Mouse (Mus musculus) limb, embryonic 11.5 days (tissue): ENCODE measurements around the gene Fam69b. TPM values are rescaled to one million over a fixed set of nuclear protein-coding genes. Genes with fewer than 3 reads are reported as not detected.

ENCODE experiments used
- ATAC-seq: fragments of 200-750 bp; cut with Nextera tagmentation; 2 replicates; pipeline ENCODE4 v1.8.0; 2017; ENCODE audit warnings: low read depth; ENCODE audit not compliant: insufficient number of reproducible peaks, low FRiP score, low TSS enrichment
- DNase-seq: peaks from one replicate; pipeline ENCODE4 v3.0.0-alpha.2; 2015; ENCODE audit warnings: low spot score
- H3K27ac ChIP-seq: fragments of 300-500 bp; sonication (generic); replicated peaks from 2 replicates; pipeline ENCODE4 v1.5.1; 2014; ENCODE audit warnings: low read depth, mild to moderate bottlenecking, low read length
- H3K27me3 ChIP-seq: fragments of 300-500 bp; sonication (generic); 2 replicates; pipeline ENCODE4 v1.6.1; 2014; ENCODE audit warnings: mild to moderate bottlenecking, low read length, mixed read lengths; ENCODE audit not compliant: control insufficient read depth, insufficient read depth
- H3K36me3 ChIP-seq: fragments of 300-500 bp; sonication (generic); 2 replicates; pipeline ENCODE4 v1.6.1; 2014; ENCODE audit warnings: mild to moderate bottlenecking, low read length, moderate library complexity, mixed read lengths; ENCODE audit not compliant: control insufficient read depth, insufficient read depth
- H3K4me1 ChIP-seq: fragments of 300-500 bp; sonication (generic); 2 replicates; pipeline ENCODE4 v1.6.1; 2014; ENCODE audit warnings: low read length, mixed read lengths; ENCODE audit not compliant: control insufficient read depth, insufficient read depth
- H3K4me2 ChIP-seq: fragments of 300-500 bp; sonication (generic); 2 replicates; pipeline ENCODE4 v1.6.1; 2014; ENCODE audit warnings: low read depth, mild to moderate bottlenecking, moderate library complexity; ENCODE audit not compliant: severe bottlenecking
- H3K4me3 ChIP-seq: fragments of 300-500 bp; sonication (generic); 2 replicates; pipeline ENCODE4 v1.5.1; 2014; ENCODE audit warnings: low read depth, low read length
- H3K9ac ChIP-seq: fragments of 300-500 bp; sonication (generic); 2 replicates; pipeline ENCODE4 v1.6.1; 2014; ENCODE audit warnings: mild to moderate bottlenecking, low read length
- H3K9me3 ChIP-seq: fragments of 300-500 bp; sonication (generic); 2 replicates; pipeline ENCODE4 v1.6.1; 2016; ENCODE audit warnings: low read length; ENCODE audit not compliant: control insufficient read depth
- WGBS: fragments of 180-500 bp; shearing (Covaris S2); extraction: QIAGEN DNeasy Blood & Tissue Kit; methylation state at CpG from one replicate; pipeline ENCODE4 v1.1.7; 2014; 5-methylcytosine and 5-hydroxymethylcytosine counted together
- polyA plus RNA-seq: library from polyadenylated mRNA; unstranded; fragments of >200 nt; fragmentation: Nextera tagmentation; extraction: Ambion mirVana; gene quantifications from 2 replicates; pipeline ENCODE4 v1.2.1, GENCODE M21; 2014

Gene Fam69b
- polyA plus RNA-seq, 1 experiment from 2014 or later, result 45.1 TPM

GRCm38 (mm10) chr2:26594461-26594933 lies 33.8 kb upstream of the Fam69b start:
- no peaks in the 10 kb centered on the region for H3K27me3 ChIP-seq
- DNase-seq (no peak), ATAC-seq (no peak)
- H3K4me2 ChIP-seq, result no peak overlapping the region
- no peaks in the 10 kb centered on the region for H3K4me1 ChIP-seq
- H3K9me3 ChIP-seq, result no peaks in the 10 kb centered on the region
- H3K9ac ChIP-seq, result no peak overlapping the region
- no peak overlapping the region for H3K4me3 ChIP-seq
- no peak overlapping the region for H3K27ac ChIP-seq
- 93% methylated on average over 7 of the region's 7 CpGs for WGBS
- no peaks in the 10 kb centered on the region; the same call in 1 of the 2 replicates for H3K36me3 ChIP-seq

GRCm38 (mm10) chr2:26594934-26595724 lies 33.1 kb upstream of the Fam69b start:
- DNase-seq, result no peak
- Histone ChIP-seq H3K4me2 (no peak overlapping the region), H3K9ac (no peak overlapping the region), H3K27ac (no peak overlapping the region), H3K4me1 (no peaks in the 10 kb centered on the region), H3K4me3 (no peak overlapping the region), H3K27me3 (no peaks in the 10 kb centered on the region), H3K36me3 (no peaks in the 10 kb centered on the region; the same call in 1 of the 2 replicates), H3K9me3 (no peaks in the 10 kb centered on the region)
- 82% methylated on average over 6 of the region's 6 CpGs for WGBS
- no peak for ATAC-seq

DNA sequence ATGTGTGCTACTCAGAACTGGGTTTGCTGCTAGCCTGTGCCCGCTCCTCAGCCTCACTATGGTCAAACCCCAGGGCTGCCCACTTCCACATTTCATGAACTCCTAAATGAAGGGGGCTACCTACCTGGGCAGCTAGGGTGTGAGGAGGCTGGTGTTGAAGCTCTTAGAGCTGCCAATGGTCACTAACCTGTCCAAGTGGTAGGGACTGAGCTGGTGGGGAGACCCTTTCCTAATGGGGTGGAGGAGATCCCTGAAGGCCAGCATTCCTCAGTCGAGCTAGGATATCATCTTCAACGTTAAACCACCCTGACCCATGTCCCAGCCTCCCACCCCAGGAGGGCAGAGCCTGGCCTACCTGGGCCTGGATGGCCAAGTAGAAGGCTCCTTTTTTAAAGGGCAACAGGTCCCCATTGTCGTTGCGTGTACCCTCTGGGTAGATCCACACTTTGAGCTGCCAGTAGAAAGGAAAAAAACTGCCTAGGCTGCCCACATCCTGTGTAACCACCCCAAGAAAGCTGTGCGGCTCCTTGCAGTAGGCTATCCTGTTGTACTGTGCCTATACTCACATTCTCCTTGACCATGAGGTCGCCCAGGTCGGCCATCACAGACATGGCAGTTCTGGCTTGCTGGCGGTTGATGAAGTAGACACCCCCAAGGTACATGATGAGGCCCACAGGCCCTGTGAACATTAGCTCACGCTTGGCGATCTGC lies 32.4 kb upstream of the Fam69b start:
- WGBS, result 88% methylated on average over 11 of the region's 11 CpGs
- no peaks in the 10 kb centered on the region; the same call in 1 of the 2 replicates for H3K36me3 ChIP-seq
- H3K4me2 ChIP-seq, result no peak overlapping the region
- no peak overlapping the region for H3K4me3 ChIP-seq
- H3K9ac ChIP-seq, result no peak overlapping the region
- no peak overlapping the region for H3K27ac ChIP-seq
- ATAC-seq (no peak), DNase-seq (no peak)
- H3K4me1 ChIP-seq, result no peaks in the 10 kb centered on the region
- no peaks in the 10 kb centered on the region for H3K27me3 ChIP-seq
- no peaks in the 10 kb centered on the region for H3K9me3 ChIP-seq

DNA sequence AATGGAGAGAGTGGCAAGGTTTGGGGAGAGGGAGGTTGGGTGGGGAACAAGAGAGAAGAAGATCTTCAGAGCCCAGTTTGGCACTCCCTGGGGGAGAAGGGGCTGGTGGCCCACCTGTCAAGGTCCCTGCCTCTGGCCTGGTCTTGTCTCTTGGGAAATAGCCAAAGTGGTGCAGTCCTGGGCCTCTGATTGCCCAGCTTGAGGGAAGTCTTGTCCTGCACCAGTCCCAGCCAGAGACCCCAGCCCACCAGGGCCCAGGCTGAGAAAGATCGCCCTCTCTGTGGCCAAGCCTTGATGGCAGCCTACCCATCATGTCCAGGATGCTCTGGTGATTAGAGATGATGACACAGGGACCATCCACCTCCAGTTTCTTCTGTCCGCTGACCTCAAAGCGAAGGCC lies 31.4 kb upstream of the Fam69b start:
- DNase-seq (no peak), ATAC-seq (no peak)
- no peak overlapping the region for H3K4me2 ChIP-seq
- WGBS, result 96% methylated on average over 3 of the region's 3 CpGs
- H3K4me1 ChIP-seq, result no peaks in the 10 kb centered on the region
- no peak overlapping the region for H3K27ac ChIP-seq
- no peaks in the 10 kb centered on the region for H3K9me3 ChIP-seq
- no peak overlapping the region for H3K9ac ChIP-seq
- no peaks in the 10 kb centered on the region for H3K27me3 ChIP-seq
- H3K4me3 ChIP-seq, result no peak overlapping the region
- H3K36me3 ChIP-seq, result no peaks in the 10 kb centered on the region

DNA sequence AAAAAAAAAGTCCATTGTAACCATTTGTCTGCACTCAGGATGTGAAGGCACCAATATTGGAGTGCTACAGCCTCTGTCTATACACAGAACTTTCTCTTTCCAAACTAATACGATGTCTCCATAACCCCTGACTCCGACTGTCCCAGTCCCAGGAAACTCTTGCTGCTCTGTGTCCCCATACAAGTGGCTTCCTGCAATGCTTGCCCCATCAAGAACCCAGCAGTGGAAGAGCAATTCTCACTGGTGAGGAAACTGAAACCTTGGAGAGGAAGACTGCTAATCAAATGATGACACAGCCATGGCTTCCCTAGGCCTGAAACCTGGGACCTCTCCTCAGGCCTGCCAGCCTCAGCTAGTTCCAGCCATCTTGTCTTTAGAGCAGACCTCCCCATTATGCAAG lies 30.4 kb upstream of the Fam69b start:
- H3K9ac ChIP-seq, result no peak overlapping the region
- H3K27ac ChIP-seq, result no peak overlapping the region
- H3K36me3 ChIP-seq, result no peaks in the 10 kb centered on the region
- H3K4me1 ChIP-seq, result no peaks in the 10 kb centered on the region
- WGBS, result 85% methylated on average over 2 of the region's 2 CpGs
- no peaks in the 10 kb centered on the region for H3K9me3 ChIP-seq
- ATAC-seq (no peak), DNase-seq (no peak)
- no peak overlapping the region for H3K4me3 ChIP-seq
- no peaks in the 10 kb centered on the region for H3K27me3 ChIP-seq
- no peak overlapping the region for H3K4me2 ChIP-seq

- ATAC-seq, result no peak
- no peak for DNase-seq
- H3K9me3 ChIP-seq, result no peaks in the 10 kb centered on the region
- 86% methylated on average over 3 of the region's 3 CpGs for WGBS
- no peak overlapping the region for H3K27ac ChIP-seq
- H3K4me2 ChIP-seq, result no peak overlapping the region
- no peaks in the 10 kb centered on the region for H3K27me3 ChIP-seq
- 0 out of 2 replicates have a peak, but pooled peaks cover 2% of the 10 kb centered on the region for H3K4me1 ChIP-seq
- no peak overlapping the region for H3K4me3 ChIP-seq
- no peak overlapping the region for H3K9ac ChIP-seq
- H3K36me3 ChIP-seq, result no peaks in the 10 kb centered on the region
Observed at GRCm38 (mm10) chr2:26598462-26598861, 29.8 kb upstream of the Fam69b start.

- no peak overlapping the region for H3K4me2 ChIP-seq
- H3K27me3 ChIP-seq, result no peaks in the 10 kb centered on the region
- ATAC-seq (no peak), DNase-seq (no peak)
- no peak overlapping the region for H3K4me3 ChIP-seq
- H3K4me1 ChIP-seq, result 0 out of 2 replicates have a peak, but pooled peaks cover 2% of the 10 kb centered on the region
- no peak overlapping the region; the same call in 1 of the 2 replicates for H3K9ac ChIP-seq
- H3K27ac ChIP-seq, result no peak overlapping the region
- no peaks in the 10 kb centered on the region for H3K36me3 ChIP-seq
- H3K9me3 ChIP-seq, result no peaks in the 10 kb centered on the region
- WGBS, result 84% methylated on average over 4 of the region's 4 CpGs
Observed at GRCm38 (mm10) chr2:26599965-26600364, 28.3 kb upstream of the Fam69b start.

DNA sequence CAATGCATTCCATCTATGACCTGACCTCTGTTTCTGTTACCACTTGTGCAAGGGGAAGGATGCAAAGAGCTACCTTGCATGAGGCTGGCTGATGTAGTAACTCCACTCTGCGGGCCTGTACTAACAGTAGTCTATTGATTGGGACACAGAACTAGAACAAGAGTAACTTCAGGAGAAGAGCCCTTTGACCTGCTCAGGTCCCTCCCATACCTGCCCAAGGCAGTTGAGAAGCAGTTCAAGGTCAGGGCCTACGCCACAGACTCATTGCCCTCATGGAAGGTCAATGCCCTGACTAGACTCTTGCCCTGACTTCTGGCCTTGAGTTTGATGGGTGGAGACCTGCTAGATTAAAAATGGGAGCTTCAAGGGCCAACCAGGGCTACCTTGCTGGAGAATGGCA lies 27.6 kb upstream of the Fam69b start:
- whole genome bisulfite sequencing, result 86% methylated on average over 2 of the region's 2 CpGs
- no peak for ATAC-seq
- Histone ChIP-seq H3K4me3 (no peak overlapping the region), H3K9ac (no peak overlapping the region), H3K4me2 (no peak overlapping the region), H3K36me3 (no peaks in the 10 kb centered on the region), H3K4me1 (0 out of 2 replicates have a peak, but pooled peaks cover 2% of the 10 kb centered on the region), H3K9me3 (no peaks in the 10 kb centered on the region), H3K27ac (no peak overlapping the region), H3K27me3 (no peaks in the 10 kb centered on the region)
- no peak for DNase-seq
